Mouse (Mus musculus): ENCODE data around the gene Mpo. TPM values are rescaled to one million over a fixed set of nuclear protein-coding genes. Genes with fewer than 3 reads are reported as not detected.

The Mpo gene
- total RNA-seq, 2 experiments from 2014 or later: not detected

GRCm38 (mm10) chr11:87761181-87761721 lies 32.1 kb upstream of the Mpo start:
- Histone ChIP-seq H3K27ac (peak overlapping the region; percentile 98), H3K4me3 (peak overlapping the region; percentile 67)
- DNase-seq (ENCODE audit: low spot score in 2 of 2): no peak
- TF ChIP-seq CTCF (conservative IDR thresholded peaks at IDR 0.05): no peak

- H3K4me3 ChIP-seq: peak overlapping the region; percentile 67
- peak overlapping the region; percentile 98 for H3K27ac ChIP-seq
- no peak for DNase-seq (ENCODE audit: low spot score in 2 of 2)
- TF ChIP-seq CTCF (conservative IDR thresholded peaks at IDR 0.05): no peak
Measured at GRCm38 (mm10) chr11:87761806-87762701, 31.3 kb upstream of the Mpo start.

GRCm38 (mm10) chr11:87762702-87763385 lies 30.5 kb upstream of the Mpo start:
- no peak for TF ChIP-seq CTCF (conservative IDR thresholded peaks at IDR 0.05)
- H3K27ac ChIP-seq: peak overlapping the region; percentile 98
- DNase-seq (ENCODE audit: low spot score in 2 of 2): no peak
- peak overlapping the region; percentile 67 for H3K4me3 ChIP-seq

- no peak for TF ChIP-seq CTCF (conservative IDR thresholded peaks at IDR 0.05)
- H3K27ac ChIP-seq: peak overlapping the region; percentile 98
- peak overlapping the region; percentile 67 for H3K4me3 ChIP-seq
- DNase-seq (ENCODE audit: low spot score in 2 of 2): peak; percentile 60 to 67
Measured at GRCm38 (mm10) chr11:87763511-87763987, 29.8 kb upstream of the Mpo start.

- peak; percentile 52 to 54 for DNase-seq (ENCODE audit: low spot score in 2 of 2)
- Histone ChIP-seq H3K27ac (peak overlapping the region; percentile 98), H3K4me3 (peak overlapping the region; percentile 67)
- TF ChIP-seq CTCF (conservative IDR thresholded peaks at IDR 0.05): no peak
Measured at GRCm38 (mm10) chr11:87763988-87764876, 29.1 kb upstream of the Mpo start.

GRCm38 (mm10) chr11:87768745-87769144 lies 24.6 kb upstream of the Mpo start:
- no peak for TF ChIP-seq CTCF (conservative IDR thresholded peaks at IDR 0.05)
- H3K4me3 ChIP-seq: no peak overlapping the region
- H3K27ac ChIP-seq: no peak overlapping the region
- no peak for DNase-seq (ENCODE audit: low spot score in 2 of 2)

GRCm38 (mm10) chr11:87770989-87771388 lies 22.4 kb upstream of the Mpo start:
- H3K27ac ChIP-seq: no peak overlapping the region
- peak; percentile 45 to 85 for DNase-seq (ENCODE audit: low spot score in 2 of 2)
- H3K4me3 ChIP-seq: no peak overlapping the region
- TF ChIP-seq CTCF (conservative IDR thresholded peaks at IDR 0.05): peak; percentile 98

- no peak for TF ChIP-seq CTCF (conservative IDR thresholded peaks at IDR 0.05)
- Histone ChIP-seq H3K4me3 (no peak overlapping the region), H3K27ac (no peak overlapping the region)
- no peak for DNase-seq (ENCODE audit: low spot score in 2 of 2)
Measured at GRCm38 (mm10) chr11:87772354-87772753, 21.0 kb upstream of the Mpo start.

- TF ChIP-seq CTCF (conservative IDR thresholded peaks at IDR 0.05): no peak
- DNase-seq (ENCODE audit: low spot score in 2 of 2): peak in 1 of 2 experiments; percentile 69
- H3K4me3 ChIP-seq: peak overlapping the region; percentile 44
- H3K27ac ChIP-seq: peak overlapping the region; percentile 68
Measured at GRCm38 (mm10) chr11:87778100-87778765, 15.1 kb upstream of the Mpo start.

GRCm38 (mm10) chr11:87778915-87779314 lies 14.5 kb upstream of the Mpo start:
- DNase-seq (ENCODE audit: low spot score in 2 of 2): no peak
- Histone ChIP-seq H3K27ac (peak overlapping the region; percentile 68; the same call in 1 of the 2 replicates), H3K4me3 (no peak overlapping the region; the same call in 1 of the 2 replicates)
- no peak for TF ChIP-seq CTCF (conservative IDR thresholded peaks at IDR 0.05)

- no peak for DNase-seq (ENCODE audit: low spot score in 2 of 2)
- Histone ChIP-seq H3K27ac (no peak overlapping the region), H3K4me3 (no peak overlapping the region)
- no peak for TF ChIP-seq CTCF (conservative IDR thresholded peaks at IDR 0.05)
Measured at GRCm38 (mm10) chr11:87779392-87779791, 14.0 kb upstream of the Mpo start.

GRCm38 (mm10) chr11:87780130-87780529 lies 13.3 kb upstream of the Mpo start:
- H3K27ac ChIP-seq: no peak overlapping the region
- DNase-seq (ENCODE audit: low spot score in 2 of 2): no peak
- TF ChIP-seq CTCF (conservative IDR thresholded peaks at IDR 0.05): no peak
- H3K4me3 ChIP-seq: no peak overlapping the region
